Mouse (Mus musculus): ENCODE results near the gene Mapkapk3. TPM values are rescaled to one million over a fixed set of nuclear protein-coding genes. Genes with fewer than 3 reads are reported as not detected.

Mapkapk3 gene
- polyA plus RNA-seq, 1 experiment from 2014 or later = 24.8 TPM

GRCm38 (mm10) chr9:107271177-107271938, 18.3 kb downstream of the Mapkapk3 start:
- Histone ChIP-seq H3K9me3 (ENCODE audit: control insufficient read depth, low read depth, low read length) (no peaks in the 10 kb centered on the region), H3K36me3 (ENCODE audit: control insufficient read depth, insufficient read depth, low read length) (no peaks in the 10 kb centered on the region), H3K9ac (replicated peaks; ENCODE audit: low read depth, low read length) (no peak overlapping the region), H3K27me3 (ENCODE audit: control insufficient read depth, insufficient read depth, low read length) (no peaks in the 10 kb centered on the region), H3K4me3 (ENCODE audit: low read depth, low read length) (no peak overlapping the region), H3K4me1 (ENCODE audit: control insufficient read depth, insufficient read depth, low read length) (no peaks in the 10 kb centered on the region), H3K4me2 (replicated peaks; ENCODE audit: low read depth, low read length) (no peak overlapping the region), H3K27ac (ENCODE audit: low read length) (no peak overlapping the region)
- 77% methylated on average over 7 of the region's 7 CpGs for WGBS
- ATAC-seq (ENCODE audit: insufficient number of reproducible peaks, insufficient read depth, low FRiP score, low read depth) = no peak

GRCm38 (mm10) chr9:107269772-107270171, 19.9 kb downstream of the Mapkapk3 start:
- H3K4me1 ChIP-seq (ENCODE audit: control insufficient read depth, insufficient read depth, low read length) = no peaks in the 10 kb centered on the region
- ATAC-seq (ENCODE audit: insufficient number of reproducible peaks, insufficient read depth, low FRiP score, low read depth) = no peak
- WGBS = 93% methylated on average over 1 of the region's 1 CpGs
- H3K4me3 ChIP-seq (ENCODE audit: low read depth, low read length) = no peak overlapping the region
- no peaks in the 10 kb centered on the region for H3K9me3 ChIP-seq (ENCODE audit: control insufficient read depth, low read depth, low read length)
- H3K4me2 ChIP-seq (replicated peaks; ENCODE audit: low read depth, low read length) = no peak overlapping the region
- no peaks in the 10 kb centered on the region for H3K36me3 ChIP-seq (ENCODE audit: control insufficient read depth, insufficient read depth, low read length)
- H3K27ac ChIP-seq (ENCODE audit: low read length) = no peak overlapping the region
- no peak overlapping the region for H3K9ac ChIP-seq (replicated peaks; ENCODE audit: low read depth, low read length)
- no peaks in the 10 kb centered on the region for H3K27me3 ChIP-seq (ENCODE audit: control insufficient read depth, insufficient read depth, low read length)

- ATAC-seq (ENCODE audit: insufficient number of reproducible peaks, insufficient read depth, low FRiP score, low read depth) = no peak
Observed at GRCm38 (mm10) chr9:107267721-107268402, 21.8 kb downstream of the Mapkapk3 start.

GRCm38 (mm10) chr9:107267028-107267427, 22.6 kb downstream of the Mapkapk3 start:
- H3K36me3 ChIP-seq (ENCODE audit: control insufficient read depth, insufficient read depth, low read length) = no peaks in the 10 kb centered on the region

More at GRCm38 (mm10) chr9:107267721-107268402, 21.8 kb downstream of the Mapkapk3 start:
- H3K27me3 ChIP-seq (ENCODE audit: control insufficient read depth, insufficient read depth, low read length) = no peaks in the 10 kb centered on the region
- no peaks in the 10 kb centered on the region for H3K9me3 ChIP-seq (ENCODE audit: control insufficient read depth, low read depth, low read length)
- WGBS = 25% methylated on average over 4 of the region's 4 CpGs
- H3K9ac ChIP-seq (replicated peaks; ENCODE audit: low read depth, low read length) = no peak overlapping the region
- no peak overlapping the region for H3K4me2 ChIP-seq (replicated peaks; ENCODE audit: low read depth, low read length)
- H3K27ac ChIP-seq (ENCODE audit: low read length) = no peak overlapping the region
- H3K4me3 ChIP-seq (ENCODE audit: low read depth, low read length) = no peak overlapping the region
- H3K4me1 ChIP-seq (ENCODE audit: control insufficient read depth, insufficient read depth, low read length) = no peaks in the 10 kb centered on the region
- H3K36me3 ChIP-seq (ENCODE audit: control insufficient read depth, insufficient read depth, low read length) = no peaks in the 10 kb centered on the region

GRCm38 (mm10) chr9:107264731-107265130, 24.9 kb downstream of the Mapkapk3 start:
- H3K9ac ChIP-seq (replicated peaks; ENCODE audit: low read depth, low read length) = no peak overlapping the region
- no peaks in the 10 kb centered on the region for H3K36me3 ChIP-seq (ENCODE audit: control insufficient read depth, insufficient read depth, low read length)

More at GRCm38 (mm10) chr9:107267028-107267427, 22.6 kb downstream of the Mapkapk3 start:
- 50% methylated on average over 1 of the region's 1 CpGs for WGBS
- no peaks in the 10 kb centered on the region for H3K9me3 ChIP-seq (ENCODE audit: control insufficient read depth, low read depth, low read length)
- ATAC-seq (ENCODE audit: insufficient number of reproducible peaks, insufficient read depth, low FRiP score, low read depth) = no peak
- no peak overlapping the region for H3K27ac ChIP-seq (ENCODE audit: low read length)
- H3K4me3 ChIP-seq (ENCODE audit: low read depth, low read length) = no peak overlapping the region
- H3K27me3 ChIP-seq (ENCODE audit: control insufficient read depth, insufficient read depth, low read length) = no peaks in the 10 kb centered on the region
- H3K9ac ChIP-seq (replicated peaks; ENCODE audit: low read depth, low read length) = no peak overlapping the region
- no peak overlapping the region for H3K4me2 ChIP-seq (replicated peaks; ENCODE audit: low read depth, low read length)
- H3K4me1 ChIP-seq (ENCODE audit: control insufficient read depth, insufficient read depth, low read length) = no peaks in the 10 kb centered on the region

GRCm38 (mm10) chr9:107263912-107264311, 25.8 kb downstream of the Mapkapk3 start:
- H3K4me2 ChIP-seq (replicated peaks; ENCODE audit: low read depth, low read length) = no peak overlapping the region
- WGBS = 82% methylated on average over 5 of the region's 5 CpGs
- no peaks in the 10 kb centered on the region for H3K36me3 ChIP-seq (ENCODE audit: control insufficient read depth, insufficient read depth, low read length)
- H3K4me3 ChIP-seq (ENCODE audit: low read depth, low read length) = no peak overlapping the region
- H3K27me3 ChIP-seq (ENCODE audit: control insufficient read depth, insufficient read depth, low read length) = no peaks in the 10 kb centered on the region
- no peak overlapping the region for H3K9ac ChIP-seq (replicated peaks; ENCODE audit: low read depth, low read length)
- no peaks in the 10 kb centered on the region for H3K4me1 ChIP-seq (ENCODE audit: control insufficient read depth, insufficient read depth, low read length)
- no peak for ATAC-seq (ENCODE audit: insufficient number of reproducible peaks, insufficient read depth, low FRiP score, low read depth)
- H3K9me3 ChIP-seq (ENCODE audit: control insufficient read depth, low read depth, low read length) = no peaks in the 10 kb centered on the region
- H3K27ac ChIP-seq (ENCODE audit: low read length) = no peak overlapping the region

More at GRCm38 (mm10) chr9:107264731-107265130, 24.9 kb downstream of the Mapkapk3 start:
- no peaks in the 10 kb centered on the region for H3K4me1 ChIP-seq (ENCODE audit: control insufficient read depth, insufficient read depth, low read length)
- 57% methylated on average over 3 of the region's 3 CpGs for WGBS
- H3K27ac ChIP-seq (ENCODE audit: low read length) = no peak overlapping the region
- H3K9me3 ChIP-seq (ENCODE audit: control insufficient read depth, low read depth, low read length) = no peaks in the 10 kb centered on the region
- H3K4me2 ChIP-seq (replicated peaks; ENCODE audit: low read depth, low read length) = no peak overlapping the region
- H3K4me3 ChIP-seq (ENCODE audit: low read depth, low read length) = no peak overlapping the region
- H3K27me3 ChIP-seq (ENCODE audit: control insufficient read depth, insufficient read depth, low read length) = no peaks in the 10 kb centered on the region
- no peak for ATAC-seq (ENCODE audit: insufficient number of reproducible peaks, insufficient read depth, low FRiP score, low read depth)

GRCm38 (mm10) chr9:107262375-107262774, 27.3 kb downstream of the Mapkapk3 start:
- no peak for ATAC-seq (ENCODE audit: insufficient number of reproducible peaks, insufficient read depth, low FRiP score, low read depth)
- Histone ChIP-seq H3K27ac (ENCODE audit: low read length) (no peak overlapping the region), H3K36me3 (ENCODE audit: control insufficient read depth, insufficient read depth, low read length) (no peaks in the 10 kb centered on the region), H3K4me3 (ENCODE audit: low read depth, low read length) (no peak overlapping the region), H3K9me3 (ENCODE audit: control insufficient read depth, low read depth, low read length) (no peaks in the 10 kb centered on the region), H3K4me1 (ENCODE audit: control insufficient read depth, insufficient read depth, low read length) (no peaks in the 10 kb centered on the region), H3K27me3 (ENCODE audit: control insufficient read depth, insufficient read depth, low read length) (no peaks in the 10 kb centered on the region), H3K9ac (replicated peaks; ENCODE audit: low read depth, low read length) (no peak overlapping the region), H3K4me2 (replicated peaks; ENCODE audit: low read depth, low read length) (no peak overlapping the region)
- WGBS = 76% methylated on average over 7 of the region's 7 CpGs

GRCm38 (mm10) chr9:107261792-107262191, 27.9 kb downstream of the Mapkapk3 start:
- 66% methylated on average over 6 of the region's 6 CpGs for WGBS

More at GRCm38 (mm10) chr9:107261792-107262191, 27.9 kb downstream of the Mapkapk3 start:
- H3K27ac ChIP-seq (ENCODE audit: low read length) = no peak overlapping the region
- no peaks in the 10 kb centered on the region for H3K9me3 ChIP-seq (ENCODE audit: control insufficient read depth, low read depth, low read length)
- H3K9ac ChIP-seq (replicated peaks; ENCODE audit: low read depth, low read length) = no peak overlapping the region
- no peaks in the 10 kb centered on the region for H3K27me3 ChIP-seq (ENCODE audit: control insufficient read depth, insufficient read depth, low read length)
- no peak for ATAC-seq (ENCODE audit: insufficient number of reproducible peaks, insufficient read depth, low FRiP score, low read depth)
- no peak overlapping the region for H3K4me2 ChIP-seq (replicated peaks; ENCODE audit: low read depth, low read length)
- H3K36me3 ChIP-seq (ENCODE audit: control insufficient read depth, insufficient read depth, low read length) = no peaks in the 10 kb centered on the region
- no peak overlapping the region for H3K4me3 ChIP-seq (ENCODE audit: low read depth, low read length)
- no peaks in the 10 kb centered on the region for H3K4me1 ChIP-seq (ENCODE audit: control insufficient read depth, insufficient read depth, low read length)

All from stomach, embryonic 14.5 days (tissue).